Mouse (Mus musculus) cerebellum, adult 11 months (tissue): ENCODE results near the gene Gm6460.
"Not testable (repeated sequence)": the region's sequence is repeated elsewhere in the genome, so short reads cannot be mapped to it uniquely, and the experiment has no call there.

Experiments used
- DNase-seq: peaks from one replicate; pipeline ENCODE4 v3.0.0; 2022

The Gm6460 gene

DNA sequence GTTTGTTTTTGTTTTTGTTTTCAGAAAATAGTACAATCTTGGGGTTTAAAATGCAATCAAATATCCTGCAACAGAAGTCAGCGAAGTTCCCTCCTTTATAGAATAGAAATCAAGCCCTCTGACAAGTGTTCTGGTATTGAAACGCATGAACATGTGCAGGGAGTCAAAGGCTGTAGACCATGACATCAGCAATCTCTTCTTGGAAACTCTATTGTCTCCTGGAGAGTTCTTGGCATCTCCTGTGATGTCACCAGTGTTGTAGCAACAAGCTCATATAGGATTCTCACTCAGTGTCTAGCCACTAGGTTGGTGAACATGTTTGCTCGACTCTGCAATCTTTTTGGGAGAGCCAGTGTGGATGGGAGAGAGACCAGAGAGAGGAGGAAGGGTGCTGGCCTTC is at the start of gene Gm6460:
Gene Gm6460 (plus strand): TSS at position 301 of the 400 bp plus-strand sequence.
- not testable (repeated sequence) for DNase-seq
